Mouse (Mus musculus) heart, embryonic 12.5 days (tissue): Measurements from ENCODE around the gene Tead4. TPM values are rescaled to one million over a fixed set of nuclear protein-coding genes. Genes with fewer than 3 reads are reported as not detected.

Experiments
- polyA plus RNA-seq: library from polyadenylated mRNA; unstranded; fragments of >200 nt; fragmentation: Nextera tagmentation; extraction: Ambion mirVana; gene quantifications from 2 replicates; pipeline ENCODE4 v1.2.1, GENCODE M21; 2016

Gene Tead4
- polyA plus RNA-seq, 1 experiment from 2014 or later: 4.0 TPM

Other genes with a start within 250 kb of the Tead4 start
- gene Tspan9, start 157.2 kb downstream of the Tead4 start, polyA plus RNA-seq: 172 and 183 TPM in 2 replicates
- 8.2 and 10.6 TPM in 2 replicates for gene Tulp3, start 55.0 kb upstream of the Tead4 start, polyA plus RNA-seq
- 81.3 and 83.0 TPM in 2 replicates for gene Rhno1, start 62.1 kb upstream of the Tead4 start, polyA plus RNA-seq
- 33.4 and 38.7 TPM in 2 replicates for gene Foxm1, start 62.1 kb upstream of the Tead4 start, polyA plus RNA-seq
- 0.19 and 0.21 TPM in 2 replicates for gene Tex52, start 74.6 kb upstream of the Tead4 start, polyA plus RNA-seq
- not detected in 2 replicates for gene Gm44596, start 74.7 kb upstream of the Tead4 start, polyA plus RNA-seq
- 1.6 and 2.5 TPM in 2 replicates for gene Nrip2, start 98.5 kb upstream of the Tead4 start, polyA plus RNA-seq
- gene Itfg2, start 124.1 kb upstream of the Tead4 start, polyA plus RNA-seq: 28.4 and 29.1 TPM in 2 replicates
- 295 and 296 TPM in 2 replicates for gene Fkbp4, start 137.9 kb upstream of the Tead4 start, polyA plus RNA-seq
- gene Pzp, start 225.9 kb upstream of the Tead4 start, polyA plus RNA-seq: 0.21 and 0.34 TPM in 2 replicates